Mouse (Mus musculus): ENCODE results near the gene Oxsr1. TPM values are rescaled to one million over a fixed set of nuclear protein-coding genes. Genes with fewer than 3 reads are reported as not detected.
"Not testable (repeated sequence)": the region's sequence is repeated elsewhere in the genome, so short reads cannot be mapped to it uniquely, and the experiment has no call there.

Oxsr1 gene
- total RNA-seq, 2 experiments from 2014 or later, result 16.8 to 35.1 TPM

GRCm38 (mm10) chr9:119231552-119231951, 90.7 kb downstream of the Oxsr1 start:
- no peak for ATAC-seq (ENCODE audit: poor library complexity, severe bottlenecking)

GRCm38 (mm10) chr9:119230829-119231228, 91.4 kb downstream of the Oxsr1 start:
- no peak for ATAC-seq (ENCODE audit: poor library complexity, severe bottlenecking)

GRCm38 (mm10) chr9:119220249-119220648, 102.0 kb downstream of the Oxsr1 start:
- ATAC-seq (ENCODE audit: poor library complexity, severe bottlenecking), result peak; percentile 35; the same call in 1 of the 2 replicates

- no peak for ATAC-seq (ENCODE audit: poor library complexity, severe bottlenecking)
Observed at GRCm38 (mm10) chr9:119219667-119220066, 102.6 kb downstream of the Oxsr1 start.

- ATAC-seq (ENCODE audit: poor library complexity, severe bottlenecking), result not testable (repeated sequence)
Observed at GRCm38 (mm10) chr9:119215341-119215740, 106.9 kb downstream of the Oxsr1 start.

- ATAC-seq (ENCODE audit: poor library complexity, severe bottlenecking), result no peak
Observed at GRCm38 (mm10) chr9:119214601-119215000, 107.6 kb downstream of the Oxsr1 start.

- ATAC-seq (ENCODE audit: poor library complexity, severe bottlenecking), result no peak
Observed at GRCm38 (mm10) chr9:119212996-119213395, 109.2 kb downstream of the Oxsr1 start.

GRCm38 (mm10) chr9:119208998-119209397, 113.2 kb downstream of the Oxsr1 start, which contains the start of gene Slc22a13:
TSS of gene Slc22a13 (minus strand) at chr9:119209098.
- ATAC-seq (ENCODE audit: poor library complexity, severe bottlenecking), result no peak

- no peak for ATAC-seq (ENCODE audit: poor library complexity, severe bottlenecking)
Observed at GRCm38 (mm10) chr9:119207113-119207512, 115.1 kb downstream of the Oxsr1 start.

GRCm38 (mm10) chr9:119206666-119207065, 115.6 kb downstream of the Oxsr1 start:
- ATAC-seq (ENCODE audit: poor library complexity, severe bottlenecking), result no peak

- no peak for ATAC-seq (ENCODE audit: poor library complexity, severe bottlenecking)
Observed at GRCm38 (mm10) chr9:119205756-119206155, 116.5 kb downstream of the Oxsr1 start.

- no peak for ATAC-seq (ENCODE audit: poor library complexity, severe bottlenecking)
Observed at GRCm38 (mm10) chr9:119203617-119204016, 118.6 kb downstream of the Oxsr1 start.

GRCm38 (mm10) chr9:119201653-119202052, 120.6 kb downstream of the Oxsr1 start:
- no peak for ATAC-seq (ENCODE audit: poor library complexity, severe bottlenecking)

GRCm38 (mm10) chr9:119199151-119199861, 122.9 kb downstream of the Oxsr1 start:
- peak; percentile 33; the same call in 1 of the 2 replicates for ATAC-seq (ENCODE audit: poor library complexity, severe bottlenecking)

GRCm38 (mm10) chr9:119192202-119192990, 129.8 kb downstream of the Oxsr1 start:
- ATAC-seq (ENCODE audit: poor library complexity, severe bottlenecking), result no peak; the same call in 1 of the 2 replicates

Other genes with a start within 250 kb of the Oxsr1 start
- gene Plcd1, start 228.9 kb downstream of the Oxsr1 start, total RNA-seq (2015), result 0.16 and 0.87 TPM in 2 replicates
- 0.26 and 0.53 TPM in 2 replicates for gene Plcd1, start 228.9 kb downstream of the Oxsr1 start, total RNA-seq (2017)
- not detected in 2 replicates for gene Dlec1, start 219.9 kb downstream of the Oxsr1 start, total RNA-seq (2015)
- not detected in 2 replicates for gene Dlec1, start 219.9 kb downstream of the Oxsr1 start, total RNA-seq (2017)
- 0.34 and 0.78 TPM in 2 replicates for gene Acaa1b, start 165.3 kb downstream of the Oxsr1 start, total RNA-seq (2015)
- not detected in 2 replicates for gene Acaa1b, start 165.3 kb downstream of the Oxsr1 start, total RNA-seq (2017)
- gene Gm47289, start 163.3 kb downstream of the Oxsr1 start, total RNA-seq (2015), result not detected in 2 replicates
- gene Gm47289, start 163.3 kb downstream of the Oxsr1 start, total RNA-seq (2017), result not detected in 2 replicates
- gene Slc22a13, start 113.3 kb downstream of the Oxsr1 start, total RNA-seq (2015), result not detected in 2 replicates
- not detected in 2 replicates for gene Slc22a13, start 113.3 kb downstream of the Oxsr1 start, total RNA-seq (2017)
- 31.9 and 37.2 TPM in 2 replicates for gene Acaa1a, start 17.2 kb upstream of the Oxsr1 start, total RNA-seq (2015)
- 27.4 and 32.5 TPM in 2 replicates for gene Acaa1a, start 17.2 kb upstream of the Oxsr1 start, total RNA-seq (2017)
- gene Myd88, start 19.0 kb upstream of the Oxsr1 start, total RNA-seq (2015), result 91.9 and 92.2 TPM in 2 replicates
- gene Myd88, start 19.0 kb upstream of the Oxsr1 start, total RNA-seq (2017), result 61.1 and 62.7 TPM in 2 replicates
- 0.60 and 1.7 TPM in 2 replicates for gene Xylb, start 35.0 kb upstream of the Oxsr1 start, total RNA-seq (2015)
- 0.89 and 1.9 TPM in 2 replicates for gene Xylb, start 35.0 kb upstream of the Oxsr1 start, total RNA-seq (2017)
- not detected in 2 replicates for gene Slc22a14, start 43.1 kb upstream of the Oxsr1 start, total RNA-seq (2015)
- not detected in 2 replicates for gene Slc22a14, start 43.1 kb upstream of the Oxsr1 start, total RNA-seq (2017)
- 1.1 and 1.7 TPM in 2 replicates for gene Acvr2b, start 79.7 kb upstream of the Oxsr1 start, total RNA-seq (2015)
- gene Acvr2b, start 79.7 kb upstream of the Oxsr1 start, total RNA-seq (2017), result 0.37 and 0.57 TPM in 2 replicates
- 3.5 and 5.9 TPM in 2 replicates for gene Exog, start 122.5 kb upstream of the Oxsr1 start, total RNA-seq (2015)
- gene Exog, start 122.5 kb upstream of the Oxsr1 start, total RNA-seq (2017), result 2.1 and 3.0 TPM in 2 replicates